Mouse (Mus musculus) G1E (cell line): ENCODE measurements around the gene Aipl1.

Source experiments
- GATA1 ChIP-seq: IDR thresholded peaks from 2 replicates; pipeline ENCODE4 v1.6.1; 2012; ENCODE audit warnings: borderline replicate concordance, low read length, inconsistent platforms, mixed read lengths
- GATA2 ChIP-seq: IDR thresholded peaks from 2 replicates; pipeline ENCODE4 v1.6.1; 2012; ENCODE audit warnings: low read depth, low read length, inconsistent platforms, borderline replicate concordance

DNA sequence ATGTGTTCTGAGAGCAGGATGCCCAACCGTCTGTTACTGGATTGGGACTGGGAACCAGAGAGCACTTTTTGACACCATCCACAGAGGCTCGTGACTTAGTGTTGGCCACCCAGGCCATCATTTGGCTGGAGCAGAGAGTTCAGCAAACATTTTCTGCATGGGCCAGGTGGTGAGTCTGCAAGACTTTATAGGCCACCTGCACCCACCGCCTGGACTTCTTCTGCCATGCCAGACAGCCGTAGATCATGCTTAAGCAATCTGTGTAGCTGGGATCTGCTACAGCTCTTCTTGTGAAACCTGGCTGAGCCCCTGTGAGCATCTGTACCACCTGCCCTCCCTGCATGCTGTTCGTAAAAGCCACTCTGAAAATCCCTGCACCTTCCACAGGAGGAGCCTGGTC lies 30.0 kb upstream of the Aipl1 start:
- TF ChIP-seq GATA1: no peak
- no peak for TF ChIP-seq GATA2
